Mouse (Mus musculus) lung, postnatal 36 days (tissue): ENCODE measurements around the gene Mknk1.

Experiments
- DNase-seq: peaks from one replicate; pipeline ENCODE4 v3.0.0; 2022; ENCODE audit warnings: mixed read lengths

Gene Mknk1

GRCm38 (mm10) chr4:115848083-115848482, 9.1 kb downstream of the Mknk1 start:
- no peak for DNase-seq

DNA sequence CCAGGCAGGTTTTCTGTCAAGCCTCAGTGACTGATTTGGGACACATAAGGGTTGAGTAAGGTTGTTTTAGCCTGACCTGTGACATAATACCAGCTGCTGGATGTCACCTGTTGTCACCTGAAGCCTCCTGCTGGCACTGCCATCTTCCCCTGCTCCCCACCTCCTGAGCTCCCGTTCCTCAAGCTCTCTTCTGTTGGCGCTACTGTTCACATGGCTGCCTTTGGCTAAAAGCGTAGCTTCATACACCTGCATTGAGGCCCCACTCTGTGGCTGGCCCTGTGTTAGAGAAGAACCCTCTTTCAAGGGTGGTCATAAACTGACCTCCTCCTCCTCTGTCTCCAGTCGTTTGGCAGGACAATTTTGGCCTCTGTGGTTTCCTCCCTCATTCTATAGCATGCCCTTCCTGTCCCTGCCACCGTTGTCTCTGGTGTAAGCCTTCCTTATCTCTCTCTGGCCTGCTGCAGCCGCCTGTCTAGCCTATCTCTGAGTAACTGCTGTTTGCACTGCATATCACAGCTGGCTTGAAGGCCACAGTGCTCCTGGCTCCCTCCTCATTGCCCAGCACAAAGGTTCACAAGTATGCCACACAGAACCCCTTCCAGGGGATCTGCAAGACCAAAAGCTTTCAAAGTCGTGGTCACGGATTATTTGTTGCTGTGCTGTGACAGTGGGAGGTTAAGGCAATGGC, 10.1 kb downstream of the Mknk1 start:
- DNase-seq: no peak

DNA sequence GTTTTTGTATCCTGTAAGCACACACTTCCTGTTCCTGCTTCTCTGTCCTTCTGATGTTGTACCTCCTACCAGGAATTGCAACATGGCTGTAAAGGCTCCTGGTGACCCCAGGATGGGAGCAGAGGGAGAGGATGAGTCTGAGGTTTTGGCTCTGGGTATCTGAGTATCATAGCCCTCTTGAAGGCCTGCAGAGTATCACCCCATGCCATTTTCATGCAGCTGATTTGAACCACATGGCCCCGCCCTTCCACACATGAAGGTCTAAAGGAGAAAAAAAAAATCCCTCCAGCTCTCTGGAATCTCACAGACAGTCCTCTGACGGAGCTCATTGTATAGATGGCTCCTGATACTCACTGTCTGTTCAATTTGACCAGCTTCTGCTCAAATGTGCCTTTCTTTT, 11.1 kb downstream of the Mknk1 start:
- peak; percentile 41 for DNase-seq

GRCm38 (mm10) chr4:115850631-115851030, 11.6 kb downstream of the Mknk1 start:
- DNase-seq: no peak

DNA sequence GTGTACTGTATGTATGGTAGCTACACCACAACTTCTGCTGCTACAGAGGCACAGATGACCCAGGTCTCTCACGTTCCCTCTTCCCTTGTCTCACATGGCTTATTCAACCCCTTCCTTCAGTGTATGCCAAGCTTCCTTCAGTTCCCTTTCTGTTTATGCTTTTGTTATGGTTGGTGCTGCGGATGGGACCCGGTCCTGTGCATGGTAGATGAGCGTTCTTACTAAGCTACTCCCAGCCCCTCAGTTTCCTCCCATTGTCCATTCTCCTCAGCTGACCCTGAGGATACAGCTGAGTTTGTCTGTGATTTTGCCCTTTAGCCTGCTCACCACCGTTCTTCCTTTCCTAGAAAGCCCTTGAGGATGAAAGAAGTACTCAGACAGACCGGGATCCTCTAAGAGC, 12.6 kb downstream of the Mknk1 start:
- peak; percentile 67 for DNase-seq

DNA sequence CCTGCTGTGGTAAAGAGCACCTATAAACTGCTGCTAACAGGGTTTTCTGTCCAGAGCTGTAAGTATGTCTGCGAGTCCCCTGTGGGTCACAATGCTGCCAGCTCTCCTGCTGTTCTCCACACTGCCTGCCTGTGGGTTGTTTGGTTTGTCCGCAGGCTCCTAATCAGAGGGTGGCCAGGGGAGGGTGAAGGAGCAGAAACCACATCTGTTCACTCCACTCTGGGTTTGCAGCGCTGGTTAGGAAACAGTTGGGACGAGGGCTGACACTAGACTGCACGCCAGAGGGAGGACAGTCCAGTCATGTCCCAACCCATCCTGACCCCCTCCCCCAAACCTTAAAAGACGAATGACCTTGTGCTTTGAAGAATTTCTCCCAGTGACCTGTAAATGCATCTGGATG, 16.1 kb downstream of the Mknk1 start:
- DNase-seq: no peak

- no peak for DNase-seq
Measured at GRCm38 (mm10) chr4:115855609-115856008, 16.6 kb downstream of the Mknk1 start.

DNA sequence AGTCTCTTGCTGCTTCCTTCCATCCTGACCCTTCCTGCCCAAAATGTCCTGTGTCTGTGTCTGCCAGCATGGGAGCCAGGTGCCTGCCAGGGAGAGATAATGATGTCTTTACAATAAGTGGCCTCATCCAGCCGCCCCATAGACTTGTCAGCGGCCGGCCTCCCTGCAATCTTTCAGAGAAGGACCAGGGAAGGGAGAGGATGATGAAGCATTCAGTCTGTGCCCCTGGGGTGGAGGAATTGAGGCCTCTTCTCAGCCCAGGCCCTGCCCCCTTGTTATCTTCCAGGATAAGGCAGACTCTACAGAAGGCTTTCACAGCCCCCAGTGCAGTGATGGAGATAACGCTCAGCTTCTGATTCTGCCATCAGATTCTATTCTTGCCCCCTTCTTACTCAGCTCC, 17.3 kb downstream of the Mknk1 start:
- DNase-seq: no peak

GRCm38 (mm10) chr4:115857293-115857883, 18.4 kb downstream of the Mknk1 start:
- peak; percentile 46 for DNase-seq

GRCm38 (mm10) chr4:115863352-115863751, 24.4 kb downstream of the Mknk1 start:
- no peak for DNase-seq

- no peak for DNase-seq
Measured at GRCm38 (mm10) chr4:115863880-115864279, 24.9 kb downstream of the Mknk1 start.

GRCm38 (mm10) chr4:115869512-115870210, 30.7 kb downstream of the Mknk1 start:
- no peak for DNase-seq

- DNase-seq: no peak
Measured at GRCm38 (mm10) chr4:115873231-115873630, 34.2 kb downstream of the Mknk1 start.

- DNase-seq: no peak
Measured at GRCm38 (mm10) chr4:115878216-115878678, 39.2 kb downstream of the Mknk1 start.

- DNase-seq: no peak
Measured at GRCm38 (mm10) chr4:115878828-115879227, 39.8 kb downstream of the Mknk1 start.

DNA sequence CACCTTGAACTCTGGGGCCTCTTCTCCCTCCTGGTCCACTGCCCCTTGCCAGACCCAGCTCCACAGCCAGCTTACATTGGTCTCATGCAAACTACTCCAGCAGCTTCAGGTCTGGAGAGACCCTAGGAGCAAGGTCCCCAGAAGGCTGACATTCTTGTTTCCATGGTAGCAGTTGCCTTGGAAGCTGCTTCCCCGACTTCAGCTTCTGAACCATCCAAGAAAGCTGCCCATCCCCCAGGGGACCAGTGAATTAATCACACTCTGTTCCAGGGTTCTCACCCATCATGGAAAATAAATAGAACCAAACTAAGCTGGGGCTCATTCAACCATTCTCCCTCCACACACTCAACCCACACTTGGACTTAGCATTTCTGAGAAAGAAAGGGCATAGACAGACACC, 42.2 kb downstream of the Mknk1 start:
- DNase-seq: no peak

DNA sequence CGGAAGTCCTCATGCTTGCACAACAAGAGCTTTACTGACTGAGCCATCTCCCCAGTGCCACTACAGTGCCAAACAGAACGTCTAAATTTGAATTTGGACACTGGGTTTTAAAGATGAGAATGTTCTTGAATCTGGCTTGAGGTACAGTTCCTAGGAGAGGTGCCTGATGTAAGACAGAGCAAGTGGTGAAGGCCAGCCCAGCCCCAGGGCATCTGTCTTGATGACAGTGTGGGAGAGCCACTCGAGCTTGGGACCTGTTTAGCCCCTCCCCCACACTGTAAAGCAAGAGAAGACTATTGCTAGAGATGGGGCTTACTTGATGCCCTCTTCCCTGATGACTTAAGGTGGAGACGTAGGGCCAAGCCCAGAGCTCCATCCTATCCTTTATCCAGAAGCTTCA, 43.2 kb downstream of the Mknk1 start:
- DNase-seq: no peak

DNA sequence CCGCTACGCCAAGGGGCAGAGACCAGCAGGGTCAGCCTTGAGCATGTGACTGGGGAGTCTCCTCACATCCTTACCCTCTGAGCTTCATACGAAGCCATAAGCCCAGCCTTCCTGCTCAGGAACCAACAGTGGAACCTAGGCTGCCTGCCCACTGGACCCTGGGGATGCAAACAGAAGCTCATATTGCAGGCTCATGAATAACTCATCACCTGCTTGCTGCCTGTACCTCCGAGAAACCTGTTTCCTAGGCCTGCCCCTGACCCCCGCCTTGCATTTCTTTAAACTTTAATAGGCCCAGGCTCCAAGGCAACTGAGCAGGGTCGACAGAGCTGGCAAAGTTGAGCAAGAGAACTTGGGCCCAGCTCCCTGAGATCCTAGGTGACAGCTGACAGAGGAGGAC, 45.0 kb downstream of the Mknk1 start, which contains the start of gene Kncn:
Gene Kncn, plus strand, starts transcription at position 379 of the 400 bp plus-strand sequence.
- no peak for DNase-seq

DNA sequence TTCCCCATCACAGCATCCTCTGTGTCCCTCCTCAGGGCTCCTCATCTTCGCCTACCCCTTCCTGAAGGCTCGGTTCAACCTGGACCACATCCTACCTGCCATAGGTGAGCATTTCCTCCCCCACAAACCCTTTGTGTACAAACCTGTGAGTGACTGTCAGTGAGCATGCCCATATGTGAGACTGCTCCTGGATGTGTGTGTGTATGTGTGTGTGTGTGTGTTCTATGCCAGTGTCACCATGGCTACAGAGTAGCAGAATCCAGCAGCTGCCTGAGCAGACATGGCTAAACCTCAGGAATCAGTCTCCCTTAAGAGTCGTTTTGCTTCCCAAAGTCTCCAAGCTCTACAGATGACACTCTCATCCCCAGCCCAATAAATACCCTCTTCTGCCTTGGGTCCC, 46.8 kb downstream of the Mknk1 start:
- DNase-seq: no peak

DNA sequence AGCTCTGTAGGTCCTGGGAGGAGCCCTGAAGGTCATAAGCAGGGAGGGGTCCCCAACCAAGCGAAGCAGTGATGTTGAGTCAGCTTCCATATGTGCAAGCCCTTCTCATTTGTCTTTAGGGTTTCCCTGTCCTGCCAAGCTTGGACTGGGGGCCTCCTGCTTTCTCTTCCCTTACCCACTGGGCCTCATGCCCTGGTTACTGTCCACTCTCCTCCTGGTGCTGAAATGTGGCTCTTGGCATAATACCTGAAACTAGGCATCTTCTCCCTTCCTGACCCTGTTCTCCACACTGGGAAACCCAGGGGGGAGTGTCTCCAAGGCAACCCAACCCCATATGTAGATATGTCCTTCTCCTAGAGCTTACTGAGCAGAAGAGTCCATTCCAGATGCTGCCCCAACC, 47.9 kb downstream of the Mknk1 start:
- DNase-seq: no peak

GRCm38 (mm10) chr4:115890066-115890465, 51.1 kb downstream of the Mknk1 start:
- DNase-seq: peak; percentile 11

DNA sequence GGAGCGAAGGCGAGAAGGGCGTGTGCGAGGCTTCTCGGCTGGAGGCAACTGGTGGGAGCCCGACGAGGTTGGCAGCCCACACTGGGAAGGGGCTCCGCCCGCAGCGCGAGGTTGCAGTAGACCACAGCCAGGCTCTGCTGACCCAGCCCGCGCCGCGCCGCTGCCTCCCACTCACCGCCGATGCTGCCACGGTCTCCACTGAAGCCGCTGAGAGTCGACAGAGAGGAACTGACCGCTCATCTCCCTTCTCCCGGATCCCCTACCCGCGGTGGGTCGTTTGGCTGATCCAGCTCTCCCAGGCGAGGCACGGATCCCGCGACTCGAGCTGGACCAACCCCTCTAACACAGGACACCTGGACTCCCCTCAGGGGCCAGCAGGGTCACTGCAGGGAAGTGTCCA, 51.6 kb downstream of the Mknk1 start, which contains the start of gene 6430628N08Rik:
Gene 6430628N08Rik, plus strand, starts transcription at position 113 of the 400 bp plus-strand sequence.
- peak; percentile 2 for DNase-seq

- DNase-seq: no peak
Measured at GRCm38 (mm10) chr4:115894281-115894680, 55.3 kb downstream of the Mknk1 start.
